Mouse (Mus musculus) megakaryocyte, embryonic 14.5 days (primary cell): ENCODE results near the gene Pik3r3.

ENCODE experiments used
- FLI1 ChIP-seq: IDR thresholded peaks from 2 replicates; pipeline ENCODE4 v1.6.1; 2012; ENCODE audit warnings: low read length, inconsistent platforms, mixed read lengths
- GATA1 ChIP-seq: IDR thresholded peaks from 3 replicates; pipeline ENCODE4 v1.6.1; 2012; ENCODE audit warnings: mixed read lengths, low read length, inconsistent platforms, borderline replicate concordance

DNA sequence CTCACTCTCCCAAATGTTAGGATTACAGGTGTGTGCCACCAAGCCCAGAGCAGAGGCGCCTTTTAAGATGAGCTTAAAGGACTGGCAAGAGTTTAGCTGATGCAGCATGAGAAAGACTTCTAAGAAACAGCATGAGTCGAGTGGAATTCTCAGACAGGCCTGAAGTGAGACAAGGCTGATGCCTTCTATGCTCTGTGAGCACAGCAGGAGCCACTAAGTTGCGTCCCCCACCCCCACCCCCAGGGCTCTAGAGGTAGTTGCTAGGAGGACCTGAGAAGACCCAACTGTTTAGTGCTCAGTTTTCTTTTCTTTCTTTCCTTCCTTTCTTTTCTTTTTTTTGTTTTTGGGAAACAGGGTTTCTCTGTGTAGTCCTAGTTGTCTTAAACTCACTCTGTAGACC lies 39.3 kb upstream of the Pik3r3 start:
- TF ChIP-seq FLI1 (no peak), GATA1 (no peak)
